Mouse (Mus musculus) heart, embryonic 10.5 days (tissue): ENCODE data around the gene Slc52a3. TPM values are rescaled to one million over a fixed set of nuclear protein-coding genes. Genes with fewer than 3 reads are reported as not detected.

Source experiments
- DNase-seq: peaks from one replicate; pipeline ENCODE4 v3.0.0-alpha.2; 2017; ENCODE audit warnings: low spot score
- H3K27ac ChIP-seq: fragments of 300-500 bp; sonication (generic); 2 replicates; pipeline ENCODE4 v1.5.1; 2016; ENCODE audit warnings: mild to moderate bottlenecking
- H3K27me3 ChIP-seq: fragments of 300-500 bp; sonication (generic); 2 replicates; pipeline ENCODE4 v1.6.1; 2016; ENCODE audit warnings: mild to moderate bottlenecking; ENCODE audit not compliant: poor library complexity, insufficient read depth, severe bottlenecking
- H3K36me3 ChIP-seq: fragments of 300-500 bp; sonication (generic); 2 replicates; pipeline ENCODE4 v1.6.1; 2016; ENCODE audit warnings: mild to moderate bottlenecking, moderate library complexity
- H3K4me1 ChIP-seq: fragments of 300-500 bp; sonication (generic); 2 replicates; pipeline ENCODE4 v1.6.1; 2016; ENCODE audit warnings: mild to moderate bottlenecking
- H3K4me3 ChIP-seq: fragments of 300-500 bp; sonication (generic); 2 replicates; pipeline ENCODE4 v1.5.1; 2016; ENCODE audit warnings: mild to moderate bottlenecking, moderate library complexity
- H3K9me3 ChIP-seq: fragments of 300-500 bp; sonication (generic); 2 replicates; pipeline ENCODE4 v1.6.1; 2016; ENCODE audit warnings: mild to moderate bottlenecking, moderate library complexity
- WGBS: fragments of 180-500 bp; shearing (Covaris S2); methylation state at CpG from one replicate; pipeline ENCODE4 v1.1.7; 2016; 5-methylcytosine and 5-hydroxymethylcytosine counted together
- microRNA counts: library from miRNA; unstranded; fragments of <30 nt; microRNA quantifications from one replicate; lab custom pipeline; 2017
- microRNA-seq: library from miRNA; unstranded; fragments of <30 nt; microRNA quantifications from one replicate; pipeline ENCODE4, GENCODE M21; 2017
- polyA plus RNA-seq: library from polyadenylated mRNA; unstranded; fragments of >200 nt; fragmentation: Nextera tagmentation; extraction: Ambion mirVana; gene quantifications from 2 replicates; pipeline ENCODE4 v1.2.1, GENCODE M21; 2016

The Slc52a3 gene
- polyA plus RNA-seq, 1 experiment from 2014 or later: 1.2 TPM

GRCm38 (mm10) chr2:152048003-152048980 lies 52.0 kb downstream of the Slc52a3 start:
- peaks cover 88% of the 10 kb centered on the region for H3K27me3 ChIP-seq
- peak overlapping the region; percentile 72 for H3K27ac ChIP-seq
- peaks cover 34% of the 10 kb centered on the region for H3K4me1 ChIP-seq
- no peak for DNase-seq
- H3K4me3 ChIP-seq: peak overlapping the region; percentile 70
- WGBS: under 1% methylated on average over 82 of the region's 82 CpGs
- no peaks in the 10 kb centered on the region for H3K9me3 ChIP-seq
- H3K36me3 ChIP-seq: no peaks in the 10 kb centered on the region

GRCm38 (mm10) chr2:152048981-152049441 lies 52.7 kb downstream of the Slc52a3 start:
- Histone ChIP-seq H3K4me1 (peaks cover 34% of the 10 kb centered on the region), H3K27ac (peak overlapping the region; percentile 72), H3K27me3 (peaks cover 88% of the 10 kb centered on the region), H3K9me3 (no peaks in the 10 kb centered on the region), H3K36me3 (no peaks in the 10 kb centered on the region), H3K4me3 (peak overlapping the region; percentile 70)
- WGBS: under 1% methylated on average over 24 of the region's 24 CpGs
- DNase-seq: no peak

- peaks cover 34% of the 10 kb centered on the region for H3K4me1 ChIP-seq
- no peaks in the 10 kb centered on the region for H3K9me3 ChIP-seq
- H3K4me3 ChIP-seq: peak overlapping the region; percentile 70
- no peak for DNase-seq
- WGBS: 3% methylated on average over 13 of the region's 13 CpGs
- H3K27me3 ChIP-seq: peaks cover 87% of the 10 kb centered on the region
- no peak overlapping the region for H3K27ac ChIP-seq
- no peaks in the 10 kb centered on the region for H3K36me3 ChIP-seq
Observed at GRCm38 (mm10) chr2:152049611-152050270, 53.4 kb downstream of the Slc52a3 start.

DNA sequence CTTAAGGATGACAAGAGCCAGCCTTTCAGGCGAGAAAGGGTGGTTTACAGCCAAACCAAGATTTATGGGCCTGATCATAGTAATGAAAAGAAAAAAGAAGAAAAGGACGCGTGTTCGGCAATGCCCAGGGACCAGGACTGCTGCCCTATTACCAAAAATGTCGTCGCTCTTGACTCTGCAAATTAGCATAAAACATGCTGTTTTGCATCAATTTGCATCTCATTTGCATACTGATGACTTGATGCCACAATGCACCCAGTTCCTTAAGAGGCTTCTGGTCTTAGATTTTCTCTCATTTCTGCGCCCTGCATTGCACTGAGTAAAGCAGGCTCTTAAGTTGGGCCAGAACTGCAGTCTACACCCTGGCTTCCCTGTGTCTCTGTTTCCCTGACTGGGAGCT lies 54.0 kb downstream of the Slc52a3 start:
- H3K4me1 ChIP-seq: peaks cover 34% of the 10 kb centered on the region
- H3K36me3 ChIP-seq: no peaks in the 10 kb centered on the region
- WGBS: 5% methylated on average over 7 of the region's 7 CpGs
- no peak overlapping the region for H3K27ac ChIP-seq
- no peak overlapping the region for H3K4me3 ChIP-seq
- no peaks in the 10 kb centered on the region for H3K9me3 ChIP-seq
- DNase-seq: no peak
- peaks cover 88% of the 10 kb centered on the region for H3K27me3 ChIP-seq

- Histone ChIP-seq H3K27ac (no peak overlapping the region), H3K36me3 (no peaks in the 10 kb centered on the region), H3K27me3 (peaks cover 99% of the 10 kb centered on the region), H3K9me3 (no peaks in the 10 kb centered on the region), H3K4me1 (peaks cover 38% of the 10 kb centered on the region), H3K4me3 (no peak overlapping the region)
- 63% methylated on average over 3 of the region's 3 CpGs for WGBS
- no peak for DNase-seq
Observed at GRCm38 (mm10) chr2:152051985-152052384, 55.7 kb downstream of the Slc52a3 start.

DNA sequence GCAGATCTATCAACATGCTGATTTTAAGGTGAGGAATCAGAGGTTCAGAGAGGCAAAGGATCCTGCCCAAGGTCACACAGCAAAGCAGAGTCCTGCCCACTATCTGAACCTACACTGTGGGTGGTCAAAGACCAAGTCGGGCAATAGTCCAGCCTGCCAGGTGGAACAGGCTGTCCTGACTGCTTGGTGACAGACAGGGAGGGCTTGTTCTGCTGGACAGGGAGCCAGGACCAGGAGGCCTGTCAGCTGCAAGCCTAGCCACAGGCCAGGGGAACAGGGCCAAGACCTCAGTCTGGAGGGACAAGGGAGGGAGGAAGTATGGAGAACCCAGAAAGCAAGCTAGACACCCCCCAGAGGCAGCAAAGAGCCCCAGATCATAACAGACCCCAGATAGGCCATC lies 59.1 kb downstream of the Slc52a3 start:
- Histone ChIP-seq H3K9me3 (no peaks in the 10 kb centered on the region), H3K36me3 (no peaks in the 10 kb centered on the region), H3K27me3 (peaks cover 82% of the 10 kb centered on the region), H3K27ac (no peak overlapping the region), H3K4me1 (peaks cover 5% of the 10 kb centered on the region; the same call in 1 of the 2 replicates), H3K4me3 (no peak overlapping the region)
- no peak for DNase-seq
- WGBS: 48% methylated on average over 1 of the region's 1 CpGs

GRCm38 (mm10) chr2:152056368-152057251 lies 60.3 kb downstream of the Slc52a3 start:
- DNase-seq: no peak
- Histone ChIP-seq H3K4me3 (no peak overlapping the region), H3K27me3 (peaks cover 74% of the 10 kb centered on the region), H3K36me3 (no peaks in the 10 kb centered on the region), H3K4me1 (peaks cover 5% of the 10 kb centered on the region; the same call in 1 of the 2 replicates), H3K27ac (peak overlapping the region; percentile 53; the same call in 1 of the 2 replicates), H3K9me3 (no peaks in the 10 kb centered on the region)
- WGBS: 59% methylated on average over 22 of the region's 22 CpGs

GRCm38 (mm10) chr2:152057252-152057563 lies 60.9 kb downstream of the Slc52a3 start:
- no peak for DNase-seq
- H3K27me3 ChIP-seq: peaks cover 68% of the 10 kb centered on the region
- no peak overlapping the region for H3K4me3 ChIP-seq
- no peaks in the 10 kb centered on the region for H3K9me3 ChIP-seq
- H3K4me1 ChIP-seq: peaks cover 5% of the 10 kb centered on the region; the same call in 1 of the 2 replicates
- WGBS: 66% methylated on average over 9 of the region's 9 CpGs
- H3K36me3 ChIP-seq: no peaks in the 10 kb centered on the region
- H3K27ac ChIP-seq: no peak overlapping the region

MicroRNAs within 50 kb of the gene (microRNA counts, 519-probe panel; counts per million panel counts)
- not detected for microRNA mmu-miR-1953 (lab: Ali Mortazavi, UCI)

Small RNA genes lying within 50 kb of the gene (microRNA-seq; reads per million reads assigned to microRNA genes)
- not detected for gene Mir1953

Other genes with a start within 250 kb of the Slc52a3 start
- 0.22 and 4.2 TPM in 2 replicates for gene Rspo4, start 153.6 kb upstream of the Slc52a3 start, polyA plus RNA-seq
- gene Angpt4, start 85.3 kb upstream of the Slc52a3 start, polyA plus RNA-seq: 0.48 and 1.1 TPM in 2 replicates
- 11.4 and 16.3 TPM in 2 replicates for gene Fam110a, start 16.3 kb upstream of the Slc52a3 start, polyA plus RNA-seq
- not detected in 2 replicates for gene Scrt2, start 85.0 kb downstream of the Slc52a3 start, polyA plus RNA-seq
- 8.1 and 9.1 TPM in 2 replicates for gene Srxn1, start 109.0 kb downstream of the Slc52a3 start, polyA plus RNA-seq
- 1.9 and 7.2 TPM in 2 replicates for gene Tcf15, start 147.1 kb downstream of the Slc52a3 start, polyA plus RNA-seq
- 64.0 and 67.0 TPM in 2 replicates for gene Csnk2a1, start 230.3 kb downstream of the Slc52a3 start, polyA plus RNA-seq